Mouse (Mus musculus) MEL (cell line): ENCODE data around the gene Fam171a2. TPM values are rescaled to one million over a fixed set of nuclear protein-coding genes. Genes with fewer than 3 reads are reported as not detected.
A peak's percentile ranks its signal among the peaks of the same experiment; 100 is the strongest.

ENCODE experiments used
- DNase-seq: peaks from one replicate; pipeline ENCODE4 v3.0.0; 2011; ENCODE audit warnings: low read depth, low spot score
- H3K27ac ChIP-seq: 2 replicates; pipeline ENCODE4 v1.5.1; 2012; ENCODE audit warnings: low read depth, mild to moderate bottlenecking, control low read depth, low read length, moderate library complexity; ENCODE audit not compliant: control insufficient read depth
- H3K27me3 ChIP-seq, 2 experiments: fragments of 150-350 bp in 1 of 2; sonication (generic) in 1 of 2; 2 replicates each; pipeline ENCODE4 v1.6.1; 2012; ENCODE audit warnings: low read length in 2 of 2, mild to moderate bottlenecking in 2 of 2, improper control_type of control experiment in 1 of 2, moderate library complexity in 1 of 2; ENCODE audit not compliant: insufficient read depth in 2 of 2, control insufficient read depth in 1 of 2
- H3K36me3 ChIP-seq, 2 experiments: 2 replicates each; pipeline ENCODE4 v1.6.1; 2012 to 2014; ENCODE audit warnings: low read length in 2 of 2, improper control_type of control experiment in 1 of 2, inconsistent platforms in 1 of 2, mild to moderate bottlenecking in 1 of 2; ENCODE audit not compliant: insufficient read depth in 2 of 2, control insufficient read depth in 1 of 2
- H3K4me1 ChIP-seq, 2 experiments: fragments of 150-350 bp in 1 of 2; sonication (generic) in 1 of 2; 2 replicates each; pipeline ENCODE4 v1.6.1; 2012; ENCODE audit warnings: low read length in 2 of 2, improper control_type of control experiment in 1 of 2, mild to moderate bottlenecking in 1 of 2; ENCODE audit not compliant: insufficient read depth in 2 of 2, control insufficient read depth in 1 of 2
- H3K4me3 ChIP-seq, 2 experiments: fragments of 150-350 bp in 1 of 2; sonication (generic) in 1 of 2; 2 replicates each; pipeline ENCODE4 v1.5.1; 2012; ENCODE audit warnings: low read depth in 2 of 2, low read length in 2 of 2, mild to moderate bottlenecking in 2 of 2, moderate library complexity in 2 of 2, control low read depth in 1 of 2, improper control_type of control experiment in 1 of 2; ENCODE audit not compliant: control insufficient read depth in 1 of 2, insufficient read depth in 1 of 2
- H3K79me2 ChIP-seq: 2 replicates; pipeline ENCODE4 v1.6.1; 2012; ENCODE audit warnings: mild to moderate bottlenecking, low read length, moderate library complexity; ENCODE audit not compliant: control insufficient read depth, poor library complexity, insufficient read depth
- H3K9ac ChIP-seq: 2 replicates; pipeline ENCODE4 v1.6.1; 2012; ENCODE audit warnings: low read depth, mild to moderate bottlenecking, control low read depth, low read length, moderate library complexity; ENCODE audit not compliant: control insufficient read depth, poor library complexity, severe bottlenecking
- H3K9me3 ChIP-seq: fragments of 150-350 bp; sonication (generic); replicated peaks from 2 replicates; pipeline ENCODE4 v1.6.1; 2012; ENCODE audit warnings: mild to moderate bottlenecking, low read length, improper control_type of control experiment, moderate library complexity; ENCODE audit not compliant: insufficient read depth
- CHD1 ChIP-seq: IDR thresholded peaks from 2 replicates; pipeline ENCODE4 v1.6.1; 2012; ENCODE audit warnings: low read depth, mild to moderate bottlenecking, inconsistent platforms, low read length, improper control_type of control experiment
- CTCF ChIP-seq, 3 experiments: IDR thresholded peaks in 2 of 3; conservative IDR thresholded peaks in 1 of 3; 2 replicates each; pipeline ENCODE4 v1.5.1; 2011 to 2012; ENCODE audit warnings: low read length in 3 of 3, low read depth in 2 of 3, mild to moderate bottlenecking in 2 of 3, improper control_type of control experiment in 1 of 3, inconsistent platforms in 1 of 3, mixed read lengths in 1 of 3, moderate library complexity in 1 of 3; ENCODE audit not compliant: control insufficient read depth in 1 of 3, insufficient read depth in 1 of 3, poor library complexity in 1 of 3, severe bottlenecking in 1 of 3
- ELF1 ChIP-seq: IDR thresholded peaks from 2 replicates; pipeline ENCODE4 v1.6.1; 2014; ENCODE audit warnings: low read depth, mild to moderate bottlenecking, inconsistent platforms, low read length, improper control_type of control experiment, moderate library complexity
- GABPA ChIP-seq: IDR thresholded peaks from 2 replicates; pipeline ENCODE4 v1.6.1; 2012; ENCODE audit warnings: low read depth, mild to moderate bottlenecking, inconsistent platforms, low read length, improper control_type of control experiment, moderate library complexity
- HCFC1 ChIP-seq: IDR thresholded peaks from 2 replicates; pipeline ENCODE4 v1.6.1; 2012; ENCODE audit warnings: low read depth, mild to moderate bottlenecking, inconsistent platforms, low read length, improper control_type of control experiment, moderate library complexity
- JUND ChIP-seq: IDR thresholded peaks from 2 replicates; pipeline ENCODE4 v1.6.1; 2011; ENCODE audit warnings: low read depth, mild to moderate bottlenecking, improper control_type of control experiment, low read length
- MAFK ChIP-seq: IDR thresholded peaks from 2 replicates; pipeline ENCODE4 v1.6.1; 2011; ENCODE audit warnings: low read depth, mild to moderate bottlenecking, low read length, improper control_type of control experiment, borderline replicate concordance
- MXI1 ChIP-seq: IDR thresholded peaks from 2 replicates; pipeline ENCODE4 v1.6.1; 2011; ENCODE audit warnings: mild to moderate bottlenecking, low read depth, low read length, improper control_type of control experiment
- MYC ChIP-seq: IDR thresholded peaks from 2 replicates; pipeline ENCODE4 v1.6.1; 2011; ENCODE audit warnings: low read depth, mild to moderate bottlenecking, low read length, improper control_type of control experiment, moderate library complexity
- NELFE ChIP-seq: IDR thresholded peaks from 2 replicates; pipeline ENCODE4 v1.6.1; 2011; ENCODE audit warnings: low read depth, low read length, improper control_type of control experiment
- RCOR1 ChIP-seq: IDR thresholded peaks from 2 replicates; pipeline ENCODE4 v1.6.1; 2012; ENCODE audit warnings: low read depth, mild to moderate bottlenecking, inconsistent platforms, low read length, improper control_type of control experiment
- SMC3 ChIP-seq: IDR thresholded peaks from 2 replicates; pipeline ENCODE4 v1.6.1; 2011; ENCODE audit warnings: low read depth, low read length, improper control_type of control experiment
- TBP ChIP-seq: IDR thresholded peaks from 2 replicates; pipeline ENCODE4 v1.8.0; 2011; ENCODE audit warnings: low read depth, low read length, improper control_type of control experiment
- TCF12 ChIP-seq: IDR thresholded peaks from 2 replicates; pipeline ENCODE4 v1.6.1; 2014; ENCODE audit warnings: low read depth, mild to moderate bottlenecking, inconsistent platforms, low read length, improper control_type of control experiment, moderate library complexity
- UBTF ChIP-seq: IDR thresholded peaks from 2 replicates; pipeline ENCODE4 v1.6.1; 2012; ENCODE audit warnings: low read depth, mild to moderate bottlenecking, inconsistent platforms, low read length, improper control_type of control experiment, moderate library complexity, borderline replicate concordance; ENCODE audit not compliant: insufficient read depth
- ZC3H11A ChIP-seq: IDR thresholded peaks from 2 replicates; pipeline ENCODE4 v1.6.1; 2012; ENCODE audit warnings: low read depth, mild to moderate bottlenecking, inconsistent platforms, low read length, improper control_type of control experiment
- ZNF384 ChIP-seq: IDR thresholded peaks from 2 replicates; pipeline ENCODE4 v1.6.1; 2012; ENCODE audit warnings: low read depth, mild to moderate bottlenecking, inconsistent platforms, low read length, improper control_type of control experiment
- polyA plus RNA-seq, 2 experiments: library from polyadenylated mRNA; stranded (reverse) in 1 of 2; unstranded in 1 of 2; fragments of >175 nt in 1 of 2; fragments of >200 nt in 1 of 2; gene quantifications; 2 replicates each; pipeline versions ENCODE4 v1.2.1 to v1.2.4; 2012; ENCODE audit warnings: low replicate concordance in 2 of 2, low read depth in 1 of 2; ENCODE audit not compliant: insufficient read length in 2 of 2, insufficient read depth in 1 of 2, missing spikeins in 1 of 2
- total RNA-seq: library from RNA; depleted of rRNA; stranded (reverse); fragments of 300-350 nt; gene quantifications from 2 replicates; pipeline ENCODE4 v1.2.3, GENCODE M21; 2012

The Fam171a2 gene
- total and polyA plus RNA-seq, 3 experiments, result 2.0 to 8.8 TPM; not detected in 1

GRCm38 (mm10) chr11:102406900-102407833 lies 40.3 kb downstream of the Fam171a2 start (continued):
- peak; percentile 70 for TF ChIP-seq ELF1
- peak; percentile 58; the same call in 1 of the 2 replicates for TF ChIP-seq HCFC1
- TF ChIP-seq MXI1, result peak; percentile 77
- no peak for TF ChIP-seq GABPA
- no peak for TF ChIP-seq TBP

- no peak for DNase-seq
- peak overlapping the region; percentile 42 for H3K27ac ChIP-seq
- TF ChIP-seq TBP, result no peak
- TF ChIP-seq ZC3H11A, result no peak
- no peak for TF ChIP-seq MYC
- TF ChIP-seq NELFE, result no peak
- no peak for TF ChIP-seq ZNF384
- TF ChIP-seq RCOR1, result no peak
- TF ChIP-seq MAFK, result no peak
- no peak for TF ChIP-seq ELF1
- TF ChIP-seq JUND, result no peak
- no peak for TF ChIP-seq CHD1
- TF ChIP-seq CTCF (IDR thresholded peaks at IDR 0.05 in 2 of 3, conservative IDR thresholded peaks at IDR 0.05 in 1 of 3; ENCODE audit: control insufficient read depth in 1 of 3, insufficient read depth in 1 of 3, low read depth in 2 of 3, low read length in 3 of 3, poor library complexity in 1 of 3, severe bottlenecking in 1 of 3), result no peak
- TF ChIP-seq, all 39 proteins: peak for 0
- peak overlapping the region; percentile 87 for H3K9ac ChIP-seq
- peaks cover 19% of the 10 kb centered on the region for H3K79me2 ChIP-seq
- peaks cover 0 to 14% of the 10 kb centered on the region in 2 experiments; a peak in 2 of 4 replicates for H3K36me3 ChIP-seq
- peaks cover 9 to 20% of the 10 kb centered on the region in 2 experiments for H3K4me1 ChIP-seq
- no peaks in the 10 kb centered on the region for H3K9me3 ChIP-seq
- peak overlapping the region; percentile 80 to 92 for H3K4me3 ChIP-seq
- H3K27me3 ChIP-seq, result no peaks in the 10 kb centered on the region
Observed at GRCm38 (mm10) chr11:102406401-102406800, 41.1 kb downstream of the Fam171a2 start.

GRCm38 (mm10) chr11:102405544-102406285 lies 41.8 kb downstream of the Fam171a2 start:
- H3K79me2 ChIP-seq, result peaks cover 19% of the 10 kb centered on the region
- peaks cover 0 to 14% of the 10 kb centered on the region in 2 experiments; a peak in 2 of 4 replicates for H3K36me3 ChIP-seq
- TF ChIP-seq TCF12 (no peak), SMC3 (no peak), UBTF (no peak)
- no peaks in the 10 kb centered on the region for H3K27me3 ChIP-seq
- no peak overlapping the region for H3K27ac ChIP-seq
- no peak for DNase-seq
- H3K4me1 ChIP-seq, result peaks cover 6 to 14% of the 10 kb centered on the region in 2 experiments
- no peaks in the 10 kb centered on the region for H3K9me3 ChIP-seq
- H3K9ac ChIP-seq, result peak overlapping the region; percentile 87; the same call in 1 of the 2 replicates
- no peak overlapping the region for H3K4me3 ChIP-seq
